Mouse (Mus musculus): ENCODE data around the gene Itgb1. TPM values are rescaled to one million over a fixed set of nuclear protein-coding genes. Genes with fewer than 3 reads are reported as not detected.

Itgb1 gene
- total and polyA plus RNA-seq, 3 experiments, result 62.4 to 172 (median 127) TPM

DNA sequence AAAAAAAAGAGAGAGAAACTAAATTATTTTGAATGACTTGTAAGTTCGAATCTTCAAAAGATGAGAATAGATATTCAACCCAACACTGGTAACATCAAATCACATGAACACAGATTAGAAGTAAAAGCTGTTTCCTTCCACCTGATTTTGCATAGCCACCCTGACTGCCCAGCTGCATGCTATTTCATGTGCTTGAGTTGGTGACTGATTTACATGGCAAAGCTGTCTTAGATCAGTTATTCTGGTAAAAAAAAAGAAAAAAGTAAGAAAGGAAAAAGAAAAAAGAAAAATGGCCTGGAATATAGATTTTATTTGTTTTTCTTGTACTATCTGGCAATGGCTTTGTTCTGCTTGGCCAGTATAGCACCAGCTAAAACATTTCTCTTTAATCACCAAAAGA, 12.5 kb upstream of the Itgb1 start:
- Histone ChIP-seq H3K27me3 (replicated peaks) (no peaks in the 10 kb centered on the region), H3K4me1 (ENCODE audit: control insufficient read depth in 1 of 2, insufficient read depth in 2 of 2) (peaks cover 5 to 44% of the 10 kb centered on the region in 2 experiments), H3K79me2 (replicated peaks; ENCODE audit: control insufficient read depth, extremely low read depth, insufficient read depth, poor library complexity, severe bottlenecking) (no peaks in the 10 kb centered on the region), H3K9ac (ENCODE audit: insufficient read depth, low read depth) (no peak overlapping the region), H3K4me2 (ENCODE audit: insufficient read depth, low read depth, poor library complexity, severe bottlenecking) (no peak overlapping the region), H3K36me3 (replicated peaks in 1 of 2; ENCODE audit: control insufficient read depth in 1 of 2, insufficient read depth in 1 of 2, low read length in 1 of 2) (no peaks in the 10 kb centered on the region), H3K9me3 (replicated peaks; ENCODE audit: low read length) (peaks cover 2% of the 10 kb centered on the region), H3K4me3 (replicated peaks in 1 of 3; ENCODE audit: low read depth in 2 of 3, low read length in 2 of 3, poor library complexity in 1 of 3) (no peak overlapping the region), H3K27ac (ENCODE audit: insufficient read depth, low read depth) (no peak overlapping the region)
- in situ Hi-C loops (cut with MboI; ENCODE audit: low pct_ligation_motif_present, low pct_unique_long_range_greater_than_20kb, low sequenced_read_pairs), result no loop called here
- no peak for DNase-seq (ENCODE audit: extremely low read depth)
- TF ChIP-seq ZNF384 (IDR thresholded peaks at IDR 0.05; ENCODE audit: low read depth, low read length) (peak; percentile 81), PAX5 (IDR thresholded peaks at IDR 0.05; ENCODE audit: low read length) (no peak), MEF2A (IDR thresholded peaks at IDR 0.05; ENCODE audit: borderline replicate concordance, low read depth, low read length) (no peak), IRF4 (IDR thresholded peaks at IDR 0.05; ENCODE audit: low read depth, low read length) (no peak), KAT2A (IDR thresholded peaks at IDR 0.05; ENCODE audit: insufficient replicate concordance, low read length) (no peak), HCFC1 (IDR thresholded peaks at IDR 0.05; ENCODE audit: low read depth, low read length) (no peak), POLR2A (IDR thresholded peaks at IDR 0.05; ENCODE audit: low read depth, low read length) (no peak), GABPA (IDR thresholded peaks at IDR 0.05; ENCODE audit: insufficient replicate concordance, low read depth, low read length) (no peak), USF1 (IDR thresholded peaks at IDR 0.05; ENCODE audit: low read depth, low read length) (no peak), SIN3A (IDR thresholded peaks at IDR 0.05; ENCODE audit: low read length) (0 out of 2 replicates have a peak, but pooled peaks have one; percentile 23), E2F4 (IDR thresholded peaks at IDR 0.05; ENCODE audit: insufficient replicate concordance, low read depth, low read length) (no peak), BHLHE40 (IDR thresholded peaks at IDR 0.05; ENCODE audit: low read depth, low read length) (peak; percentile 60), MAFK (IDR thresholded peaks at IDR 0.05; ENCODE audit: insufficient replicate concordance, low read length) (no peak), ZKSCAN1 (IDR thresholded peaks at IDR 0.05; ENCODE audit: borderline replicate concordance, low read depth, low read length) (no peak), TBP (conservative IDR thresholded peaks at IDR 0.05; ENCODE audit: low read depth, low read length) (no peak), SMC3 (IDR thresholded peaks at IDR 0.05; ENCODE audit: low read depth, low read length) (no peak), RCOR1 (conservative IDR thresholded peaks at IDR 0.05; ENCODE audit: low read depth, low read length) (no peak), TCF12 (IDR thresholded peaks at IDR 0.05; ENCODE audit: low read depth, low read length) (0 out of 2 replicates have a peak, but pooled peaks have one; percentile 22), CTCF (conservative IDR thresholded peaks at IDR 0.05 in 1 of 2, IDR thresholded peaks at IDR 0.05 in 1 of 2; ENCODE audit: low read depth in 2 of 2, low read length in 2 of 2) (no peak), CHD1 (IDR thresholded peaks at IDR 0.05; ENCODE audit: low read depth, low read length) (no peak), MXI1 (IDR thresholded peaks at IDR 0.05; ENCODE audit: low read depth, low read length) (no peak), MYC (IDR thresholded peaks at IDR 0.05; ENCODE audit: low read depth, low read length) (0 out of 2 replicates have a peak, but pooled peaks have one; percentile 33), ELF1 (IDR thresholded peaks at IDR 0.05; ENCODE audit: low read depth, low read length) (no peak), MAZ (IDR thresholded peaks at IDR 0.05; ENCODE audit: low read depth, low read length) (no peak), CHD2 (IDR thresholded peaks at IDR 0.05; ENCODE audit: low read length) (no peak), RAD21 (IDR thresholded peaks at IDR 0.05; ENCODE audit: low read depth, low read length) (no peak), NELFE (IDR thresholded peaks at IDR 0.05; ENCODE audit: low read depth, low read length) (no peak), NRF1 (IDR thresholded peaks at IDR 0.05; ENCODE audit: low read depth, low read length) (no peak), ZC3H11A (IDR thresholded peaks at IDR 0.05; ENCODE audit: low read depth, low read length) (no peak), ETS1 (conservative IDR thresholded peaks at IDR 0.05; ENCODE audit: low read depth, low read length) (no peak; the same call in 1 of the 2 replicates), POLR2AphosphoS2 (IDR thresholded peaks at IDR 0.05; ENCODE audit: low read depth, low read length) (no peak), EP300 (IDR thresholded peaks at IDR 0.05; ENCODE audit: low read length) (peak; percentile 65), USF2 (conservative IDR thresholded peaks at IDR 0.05; ENCODE audit: low read depth, low read length) (no peak), ZMIZ1 (IDR thresholded peaks at IDR 0.05; ENCODE audit: low read depth, low read length) (no peak), MAX (IDR thresholded peaks at IDR 0.05; ENCODE audit: low read length) (peak; percentile 50; the same call in 1 of the 2 replicates), UBTF (IDR thresholded peaks at IDR 0.05; ENCODE audit: low read depth, low read length) (no peak)
- dilution Hi-C loops (cut with MboI; ENCODE audit: extremely low pct_ligation_motif_present, extremely low pct_unique_long_range_greater_than_20kb, low sequenced_read_pairs), result no loop called here

Data from CH12.LX (cell line).